Mouse (Mus musculus) spleen, postnatal 36 days (tissue): ENCODE results near the gene D630003M21Rik.

Experiments
- DNase-seq, 2 experiments: peaks; one replicate each; pipeline ENCODE4 v3.0.0; 2022; ENCODE audit warnings: low spot score in 2 of 2, mixed read lengths in 1 of 2

Gene D630003M21Rik

DNA sequence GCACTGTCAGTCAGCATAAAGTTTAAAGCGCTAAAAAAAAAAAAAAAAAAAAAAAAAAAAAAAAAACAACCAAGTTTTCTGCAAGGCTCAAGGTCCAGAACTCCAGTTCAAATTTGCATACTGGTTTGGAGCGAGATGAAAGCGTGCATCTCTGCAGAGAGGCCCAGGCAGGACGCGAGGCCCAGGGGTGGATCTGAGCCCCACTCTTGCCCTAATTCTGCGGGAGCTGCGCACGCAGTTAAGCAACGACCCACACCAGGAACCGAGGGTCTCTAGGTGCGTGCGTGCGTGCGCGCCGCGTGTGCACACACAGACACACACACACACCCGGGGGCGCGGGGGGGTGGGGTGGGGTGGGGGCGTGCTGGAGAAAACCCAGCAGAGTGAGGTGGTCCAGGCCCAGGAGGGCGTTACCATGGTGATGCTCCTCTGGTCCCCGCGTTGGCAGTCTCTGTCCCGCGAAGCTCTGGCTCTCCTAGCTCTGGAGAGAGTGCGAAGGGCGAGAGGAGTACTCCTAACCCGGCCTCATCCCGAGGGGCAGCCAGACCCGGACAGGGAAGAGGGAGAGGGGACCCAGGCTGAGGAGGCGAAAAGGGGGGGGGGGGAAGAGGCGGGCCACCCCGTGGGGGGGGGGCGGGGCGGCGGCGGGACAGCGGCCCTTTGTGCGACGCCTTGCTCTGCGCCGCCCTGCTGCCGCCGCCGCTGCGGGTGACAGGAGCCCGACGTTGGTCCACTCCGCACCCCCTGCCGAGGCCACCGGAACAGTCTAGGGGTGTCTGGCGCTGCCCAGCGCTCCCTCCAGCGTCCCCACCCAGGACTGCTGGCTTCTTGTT, at the start of gene D630003M21Rik:
Gene D630003M21Rik (minus strand): TSS at position 553 of the 833 bp plus-strand sequence.
- no peak for DNase-seq

DNA sequence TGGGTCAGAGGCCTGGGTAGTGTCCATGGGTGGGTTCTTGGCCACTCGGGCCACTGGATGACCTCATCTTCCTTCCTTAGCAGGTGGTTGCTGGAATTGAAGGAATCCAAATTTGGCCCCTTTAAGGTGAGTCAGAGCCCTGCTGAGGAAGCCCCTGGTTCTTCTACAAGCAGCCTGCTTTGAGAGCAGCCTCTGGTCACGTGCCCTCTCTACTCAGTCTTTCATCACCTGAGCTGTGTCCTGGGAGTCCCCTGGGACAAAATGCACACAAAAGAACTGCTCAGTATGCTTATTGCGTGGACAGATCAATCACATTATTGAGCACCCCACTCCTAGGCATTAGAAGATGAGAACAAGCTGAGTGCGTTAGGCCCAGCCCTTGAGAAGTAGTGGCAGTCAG, 47.9 kb upstream of the D630003M21Rik start:
- DNase-seq: no peak

GRCm38 (mm10) chr2:158276451-158276850, 47.4 kb upstream of the D630003M21Rik start:
- no peak for DNase-seq

GRCm38 (mm10) chr2:158275811-158276210, 46.8 kb upstream of the D630003M21Rik start:
- no peak for DNase-seq

GRCm38 (mm10) chr2:158275349-158275748, 46.3 kb upstream of the D630003M21Rik start:
- no peak for DNase-seq

DNA sequence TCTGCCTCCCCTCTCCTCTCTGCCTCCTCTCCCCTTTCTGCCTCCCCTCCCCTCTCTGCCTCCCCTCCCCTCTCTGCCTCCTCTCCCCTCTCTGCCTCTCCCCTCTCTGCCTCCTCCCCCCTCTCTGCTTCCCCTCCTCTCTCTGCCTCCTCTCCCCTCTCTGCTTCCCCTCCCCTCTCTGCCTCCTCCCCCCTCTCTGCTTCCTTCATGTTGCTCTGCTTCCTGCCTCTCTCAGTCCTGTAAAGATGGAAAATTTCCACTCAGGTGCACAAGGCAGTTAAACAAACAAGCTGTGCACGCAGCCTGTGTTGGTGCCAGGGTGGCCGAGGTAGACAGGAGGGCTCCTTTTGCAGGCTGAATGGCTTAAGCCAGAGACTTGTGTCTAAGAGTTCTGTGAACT, 44.6 kb upstream of the D630003M21Rik start:
- no peak for DNase-seq

- no peak for DNase-seq
Observed at GRCm38 (mm10) chr2:158270017-158270416, 41.0 kb upstream of the D630003M21Rik start.

DNA sequence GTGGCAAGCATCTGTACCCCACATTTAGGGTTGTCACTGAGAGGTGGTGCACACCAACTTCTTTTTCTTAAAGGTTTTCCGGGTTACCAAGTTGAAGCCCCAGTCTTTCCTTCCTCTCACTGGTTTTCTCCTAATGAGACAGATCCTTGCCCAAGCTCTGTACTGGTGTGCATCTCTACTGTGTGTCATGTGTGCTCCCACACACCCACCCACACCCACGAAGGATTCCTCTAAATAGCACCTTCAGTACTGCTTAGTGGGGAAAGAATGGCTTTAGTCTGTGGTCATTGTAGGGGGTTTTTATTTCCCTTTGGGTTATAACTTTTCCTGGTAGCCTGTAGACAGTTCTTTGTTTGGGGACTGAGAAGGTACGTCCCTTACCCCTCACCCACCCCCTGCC, 35.9 kb upstream of the D630003M21Rik start:
- DNase-seq: no peak

DNA sequence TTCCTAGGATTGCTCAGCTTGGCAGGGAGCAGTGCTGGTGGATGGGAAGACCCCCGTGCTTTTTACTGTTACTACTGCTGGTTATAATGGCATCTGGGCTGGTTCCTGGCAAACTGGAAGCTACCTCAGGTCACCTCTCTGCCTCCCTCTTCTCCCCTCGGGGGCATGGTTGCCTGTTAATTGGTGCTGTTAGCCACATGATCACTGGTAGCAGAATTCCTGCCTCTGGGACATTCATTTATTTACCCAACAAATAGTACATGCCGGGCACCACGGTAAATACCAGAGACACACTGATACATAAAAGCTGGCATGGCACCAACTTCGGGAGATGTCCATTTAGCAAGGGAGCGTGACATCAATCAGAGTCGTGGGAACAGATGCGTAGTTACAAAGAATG, 30.5 kb upstream of the D630003M21Rik start:
- no peak for DNase-seq

DNA sequence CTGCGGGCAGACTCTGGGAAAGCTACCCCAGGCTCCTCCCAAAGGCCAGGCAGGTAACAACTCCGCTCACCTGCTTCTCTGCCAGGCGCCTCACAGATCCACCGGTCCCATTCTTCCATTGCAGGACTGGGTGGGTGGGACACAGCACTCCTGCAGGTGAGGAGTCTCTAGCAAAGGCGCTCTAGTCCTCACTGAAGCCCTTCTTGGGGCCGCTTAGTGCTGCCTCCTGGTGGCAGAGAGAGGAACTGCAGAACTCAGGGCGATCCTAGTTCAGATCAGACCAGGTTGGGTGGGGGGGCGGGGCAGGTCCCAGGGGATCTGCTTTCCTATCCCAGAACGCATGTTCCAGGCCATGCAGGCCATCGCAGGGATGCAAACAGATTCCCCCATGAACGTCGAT, 29.8 kb upstream of the D630003M21Rik start:
- DNase-seq: peak; percentile 28 to 37

DNA sequence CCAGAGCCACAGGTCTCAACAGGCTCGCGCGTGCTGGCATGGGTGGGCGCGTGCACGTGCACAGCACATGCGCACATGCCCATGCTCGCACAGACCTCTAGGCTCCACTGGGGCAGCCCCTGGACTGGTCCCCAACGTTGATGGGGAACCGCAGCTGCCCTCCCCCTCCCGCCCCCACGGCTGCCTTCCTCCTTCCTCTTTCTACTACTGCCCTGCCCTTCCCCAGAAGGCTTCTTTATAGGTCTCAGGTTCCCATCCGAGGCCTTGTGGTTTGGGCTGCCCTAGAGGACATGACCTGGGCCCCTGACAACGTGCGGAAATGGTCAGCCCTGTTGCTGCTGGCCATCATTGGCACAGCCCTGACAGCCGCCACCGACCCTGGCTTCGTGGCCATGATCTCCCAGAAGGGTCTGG, 29.0 kb upstream of the D630003M21Rik start, which contains the start of gene Bpi:
Gene Bpi (plus strand): TSS at position 90 of the 414 bp plus-strand sequence.
- peak; percentile 37 to 55 for DNase-seq

DNA sequence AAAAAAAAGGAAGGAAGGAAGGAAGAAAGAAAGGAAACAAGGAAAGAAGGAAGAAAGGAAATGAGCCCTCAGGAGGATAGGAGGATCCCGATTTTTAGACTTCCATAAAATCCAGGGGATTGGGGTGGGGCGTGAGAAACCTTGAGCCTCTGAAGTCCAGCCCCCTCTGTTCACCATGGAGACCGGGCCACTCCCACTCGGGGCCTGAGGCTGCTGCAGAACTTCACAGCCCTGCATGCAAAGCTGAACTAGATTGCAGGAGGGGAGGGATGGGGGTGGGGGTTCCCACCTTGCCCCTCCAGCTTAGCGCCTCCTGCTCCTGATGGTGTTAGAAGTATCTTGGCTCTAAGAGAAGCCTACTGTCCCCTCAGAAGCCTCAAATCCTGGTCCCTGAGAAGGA, 27.9 kb upstream of the D630003M21Rik start:
- no peak for DNase-seq

DNA sequence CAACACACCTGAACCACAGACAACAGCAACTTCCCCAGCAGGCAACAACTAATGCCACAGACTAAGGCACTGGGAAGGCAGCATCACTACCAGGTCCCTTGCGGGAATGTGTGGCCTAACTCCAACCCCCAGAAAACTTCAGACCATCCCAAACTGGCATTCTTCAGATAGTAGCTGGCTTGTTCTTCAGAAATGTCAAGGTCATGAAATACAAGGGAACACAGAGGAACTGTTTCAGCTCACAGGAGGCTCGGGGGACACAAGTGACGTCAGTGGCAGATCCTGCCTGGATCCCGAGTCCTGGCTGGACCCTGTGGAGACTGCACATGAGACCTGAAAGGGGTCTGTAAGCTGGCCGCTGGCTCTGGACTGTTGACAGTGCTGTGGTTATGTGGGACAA, 24.8 kb upstream of the D630003M21Rik start:
- DNase-seq: no peak

DNA sequence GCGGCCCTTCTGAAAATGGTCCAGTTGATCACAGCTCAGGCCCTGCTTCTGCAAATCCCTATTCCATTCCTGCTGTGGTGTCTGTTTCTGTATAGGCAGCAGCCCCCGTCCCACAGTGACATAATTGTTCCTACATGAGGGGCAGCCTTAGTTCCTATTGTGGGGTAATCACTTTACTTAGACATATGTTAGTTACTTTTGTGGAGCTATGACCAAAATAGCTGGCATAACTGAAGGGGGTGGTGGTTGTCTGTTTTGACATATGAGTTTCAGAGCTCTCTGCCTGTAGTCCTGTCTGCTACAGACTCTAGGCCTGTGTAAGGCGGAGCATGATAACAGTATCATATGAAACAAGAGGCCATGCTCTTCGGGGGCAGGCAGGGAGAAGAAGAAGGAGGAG, 21.5 kb upstream of the D630003M21Rik start:
- no peak for DNase-seq

DNA sequence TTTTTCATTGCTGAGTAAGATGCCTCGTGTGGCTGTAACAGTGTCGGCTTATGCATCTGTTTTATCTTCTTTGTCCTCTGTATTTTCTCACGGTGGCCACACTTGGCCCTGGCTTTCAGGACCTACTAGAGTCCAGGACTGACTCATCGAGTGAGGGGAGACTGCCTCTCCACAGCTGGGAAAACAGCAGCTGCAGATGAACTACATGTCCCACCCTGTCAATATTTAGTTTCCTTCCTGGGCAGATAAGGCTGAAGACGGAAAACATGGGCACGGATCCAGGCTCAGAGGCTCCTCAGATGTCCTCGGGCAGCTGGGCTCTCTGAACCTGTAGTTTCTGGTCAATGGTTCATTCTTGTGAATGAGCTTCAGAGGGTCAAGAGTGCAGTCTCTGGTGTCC, 19.3 kb upstream of the D630003M21Rik start:
- no peak for DNase-seq

DNA sequence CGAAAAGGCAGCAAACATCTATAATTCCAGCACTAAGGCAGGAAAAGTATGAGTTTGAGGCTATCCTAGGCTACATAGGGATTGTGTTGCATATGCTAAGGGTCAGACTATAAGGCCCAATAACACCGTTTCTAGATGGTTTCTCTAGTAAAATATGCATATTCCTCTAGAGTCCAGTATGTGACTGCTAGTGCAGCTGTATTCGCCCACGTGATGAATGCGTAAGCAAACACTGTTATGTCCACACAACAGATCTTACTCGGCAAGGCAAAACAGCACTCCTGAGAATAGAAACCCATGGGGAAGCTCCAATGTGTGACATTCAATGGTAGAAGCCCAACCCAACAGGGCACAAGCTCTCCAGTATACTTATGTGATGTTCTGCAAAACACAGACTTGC, 18.8 kb upstream of the D630003M21Rik start:
- DNase-seq: no peak

DNA sequence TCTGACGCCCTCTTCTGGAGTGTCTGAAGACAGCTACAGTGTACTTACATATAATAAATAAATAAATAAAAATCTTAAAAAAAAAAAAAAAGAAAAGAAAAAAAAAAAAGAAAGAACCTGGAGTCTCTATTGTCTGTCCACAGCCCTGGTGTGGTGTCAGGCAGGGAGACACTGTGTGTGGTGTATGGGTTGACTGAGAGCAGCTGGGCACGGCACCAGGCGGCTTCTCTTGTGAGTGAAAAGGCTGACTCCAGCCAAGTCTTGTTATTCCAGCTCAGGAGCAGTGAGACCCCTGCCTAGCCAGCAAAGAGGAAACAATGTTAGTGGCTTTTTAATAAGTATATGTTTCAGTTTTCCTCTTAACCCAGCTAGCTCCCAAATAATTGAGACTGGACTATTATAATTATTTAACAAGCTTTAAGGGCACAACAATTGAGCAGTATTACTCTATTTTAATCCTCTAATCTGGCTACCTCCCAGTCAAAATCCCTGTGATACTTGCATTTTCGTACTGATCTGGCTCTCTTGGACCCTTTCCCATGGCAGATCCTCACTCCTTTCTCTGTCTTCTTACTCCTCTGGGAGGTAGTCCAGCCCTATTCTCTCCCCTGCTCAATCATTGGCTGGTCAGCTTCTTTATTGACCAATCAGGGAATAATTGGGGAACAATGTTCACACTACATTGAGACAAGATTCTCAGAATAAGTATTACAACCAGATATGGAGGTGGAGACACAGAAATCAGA, 16.2 kb upstream of the D630003M21Rik start:
- DNase-seq: no peak

GRCm38 (mm10) chr2:158243129-158243870, 14.3 kb upstream of the D630003M21Rik start:
- no peak for DNase-seq

GRCm38 (mm10) chr2:158242170-158242896, 13.3 kb upstream of the D630003M21Rik start:
- DNase-seq: no peak

GRCm38 (mm10) chr2:158241126-158241738, 12.2 kb upstream of the D630003M21Rik start:
- DNase-seq: no peak

DNA sequence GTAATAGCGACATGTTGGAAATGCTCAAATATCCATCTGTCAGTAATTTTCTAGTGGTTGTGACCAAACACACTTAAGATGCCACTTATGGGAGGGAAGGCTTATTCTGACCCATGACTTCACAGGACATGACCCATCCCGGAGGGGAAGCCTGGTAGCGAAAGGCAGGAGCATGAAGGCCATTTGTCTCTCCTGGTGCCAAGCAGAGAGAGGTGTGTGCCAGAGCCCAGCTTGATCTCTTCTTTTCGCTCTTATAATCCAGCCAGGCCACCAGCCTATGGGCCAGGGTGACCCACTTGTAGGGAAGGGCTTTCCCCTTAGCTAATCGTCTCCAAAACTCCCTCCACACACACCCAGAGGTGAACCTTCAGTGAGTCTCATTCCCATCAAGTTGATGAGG, 9.1 kb upstream of the D630003M21Rik start:
- DNase-seq: no peak
